Mouse (Mus musculus) gastrocnemius, postnatal 10 days (tissue): ENCODE results near the gene Dctpp1. TPM values are rescaled to one million over a fixed set of nuclear protein-coding genes. Genes with fewer than 3 reads are reported as not detected.
"Not testable (repeated sequence)": the region's sequence is repeated elsewhere in the genome, so short reads cannot be mapped to it uniquely, and the experiment has no call there.

ENCODE experiments used
- DNase-seq: peaks from one replicate; pipeline ENCODE4 v3.0.0; 2021; ENCODE audit warnings: mixed read lengths
- total RNA-seq, 2 experiments: library from RNA; stranded (reverse); gene quantifications; 2 replicates each; pipeline ENCODE4 v1.2.3; 2021

Gene Dctpp1
- total RNA-seq, 2 experiments from 2014 or later: 33.9 to 38.6 TPM

- DNase-seq: no peak
These were observed 10.2 kb upstream of the Dctpp1 start for GRCm38 (mm10) chr7:127270666-127271065.

GRCm38 (mm10) chr7:127270256-127270655, 9.7 kb upstream of the Dctpp1 start:
- no peak for DNase-seq

- DNase-seq: no peak
These were observed 3.0 kb upstream of the Dctpp1 start for GRCm38 (mm10) chr7:127263526-127263925.

GRCm38 (mm10) chr7:127262218-127262961, 1.9 kb upstream of the Dctpp1 start:
- DNase-seq: no peak

GRCm38 (mm10) chr7:127259186-127259905, 1.2 kb downstream of the Dctpp1 start:
- no peak for DNase-seq

- no peak for DNase-seq
These were observed 4.0 kb downstream of the Dctpp1 start for GRCm38 (mm10) chr7:127256518-127256917.

- no peak for DNase-seq
These were observed 4.5 kb downstream of the Dctpp1 start for GRCm38 (mm10) chr7:127255965-127256364.

GRCm38 (mm10) chr7:127255008-127255407, 5.5 kb downstream of the Dctpp1 start:
- no peak for DNase-seq

GRCm38 (mm10) chr7:127253821-127254769, 6.4 kb downstream of the Dctpp1 start:
- peak; percentile 96 for DNase-seq

GRCm38 (mm10) chr7:127253341-127253740, 7.2 kb downstream of the Dctpp1 start:
- DNase-seq: no peak

- no peak for DNase-seq
These were observed 8.1 kb downstream of the Dctpp1 start for GRCm38 (mm10) chr7:127252414-127252813.

GRCm38 (mm10) chr7:127250511-127250910, 10.0 kb downstream of the Dctpp1 start:
- DNase-seq: not testable (repeated sequence)

- peak; percentile 65 for DNase-seq
These were observed 15.6 kb downstream of the Dctpp1 start for GRCm38 (mm10) chr7:127244658-127245510.

- DNase-seq: peak; percentile 98
These were observed 16.4 kb downstream of the Dctpp1 start, which contains the start of gene Zfp771 for GRCm38 (mm10) chr7:127243870-127244657. Gene Zfp771, plus strand, starts transcription at chr7:127244274.

- no peak for DNase-seq
These were observed 17.1 kb downstream of the Dctpp1 start for GRCm38 (mm10) chr7:127243361-127243867.

- no peak for DNase-seq
These were observed 25.7 kb downstream of the Dctpp1 start for GRCm38 (mm10) chr7:127234777-127235176.

GRCm38 (mm10) chr7:127233765-127234164, 26.7 kb downstream of the Dctpp1 start:
- no peak for DNase-seq

- no peak for DNase-seq
These were observed 27.1 kb downstream of the Dctpp1 start for GRCm38 (mm10) chr7:127233368-127233749.

- peak; percentile 85 for DNase-seq
These were observed 27.7 kb downstream of the Dctpp1 start, which contains the start of the genes Zfp553 and Sept1 for GRCm38 (mm10) chr7:127232622-127233367. Gene Zfp553, plus strand, starts transcription at chr7:127233061. Gene Sept1, minus strand, starts transcription at chr7:127233130.
